Mouse (Mus musculus): Measurements from ENCODE around the gene Fig4.

The Fig4 gene

GRCm38 (mm10) chr10:41246111-41246510 lies 56.9 kb downstream of the Fig4 start:
- peaks cover 8% of the 10 kb centered on the region; the same call in 1 of the 2 replicates for H3K36me3 ChIP-seq (ENCODE audit: control insufficient read depth, insufficient read depth, low read length, poor library complexity, severe bottlenecking)
- DNase-seq (ENCODE audit: low read depth, low spot score) = no peak
- H3K27me3 ChIP-seq (ENCODE audit: control insufficient read depth, insufficient read depth, low read length, poor library complexity, severe bottlenecking) = no peaks in the 10 kb centered on the region

DNA sequence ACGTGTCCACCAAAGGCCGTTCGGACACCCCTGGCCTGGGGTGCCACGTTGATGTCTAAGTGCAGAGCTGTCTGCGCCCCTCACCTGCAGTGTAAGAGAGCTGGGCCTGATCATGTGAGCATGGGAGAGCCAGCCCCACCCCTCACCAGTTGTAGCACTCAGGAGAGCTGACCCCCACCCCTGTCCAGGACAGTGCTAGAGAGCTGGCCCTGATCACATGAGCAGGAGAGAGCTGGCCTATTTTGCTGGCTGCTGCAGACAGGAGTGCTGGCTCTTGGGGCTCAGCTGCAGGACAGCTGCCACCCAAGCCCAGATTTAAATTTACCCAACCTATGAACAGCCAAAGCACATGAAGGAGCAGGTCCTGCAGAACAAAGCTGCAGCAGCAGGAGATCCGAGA lies 57.6 kb downstream of the Fig4 start:
- peaks cover 4% of the 10 kb centered on the region; the same call in 1 of the 2 replicates for H3K36me3 ChIP-seq (ENCODE audit: control insufficient read depth, insufficient read depth, low read length, poor library complexity, severe bottlenecking)
- no peak for DNase-seq (ENCODE audit: low read depth, low spot score)
- H3K27me3 ChIP-seq (ENCODE audit: control insufficient read depth, insufficient read depth, low read length, poor library complexity, severe bottlenecking) = no peaks in the 10 kb centered on the region

- Histone ChIP-seq H3K27me3 (ENCODE audit: control insufficient read depth, insufficient read depth, low read length, poor library complexity, severe bottlenecking) (no peaks in the 10 kb centered on the region), H3K36me3 (ENCODE audit: control insufficient read depth, insufficient read depth, low read length, poor library complexity, severe bottlenecking) (peaks cover 1% of the 10 kb centered on the region; the same call in 1 of the 2 replicates)
- DNase-seq (ENCODE audit: low read depth, low spot score) = no peak
These were observed 58.0 kb downstream of the Fig4 start for GRCm38 (mm10) chr10:41245028-41245427.

DNA sequence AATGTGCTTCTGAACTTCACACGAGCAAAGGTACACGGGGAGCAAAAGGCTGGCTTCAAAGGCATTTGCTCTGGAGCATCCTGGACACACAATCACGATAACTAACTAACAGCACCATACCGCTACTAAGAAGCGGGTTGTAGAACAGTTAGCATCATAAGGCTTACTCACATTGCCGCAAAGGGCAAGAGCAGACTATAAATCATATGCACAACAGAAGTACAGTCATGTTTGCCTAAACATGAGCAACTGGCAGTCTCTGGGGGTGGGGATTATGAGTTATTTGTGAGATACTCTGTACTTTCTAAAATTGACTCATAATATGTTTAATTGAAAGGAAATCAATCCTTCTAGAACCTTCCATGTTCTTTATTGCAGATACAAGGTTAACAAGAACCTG lies 59.1 kb downstream of the Fig4 start:
- no peaks in the 10 kb centered on the region for H3K27me3 ChIP-seq (ENCODE audit: control insufficient read depth, insufficient read depth, low read length, poor library complexity, severe bottlenecking)
- H3K36me3 ChIP-seq (ENCODE audit: control insufficient read depth, insufficient read depth, low read length, poor library complexity, severe bottlenecking) = peaks cover 4% of the 10 kb centered on the region; the same call in 1 of the 2 replicates
- no peak for DNase-seq (ENCODE audit: low read depth, low spot score)

GRCm38 (mm10) chr10:41241558-41242242 lies 61.4 kb downstream of the Fig4 start:
- Histone ChIP-seq H3K27me3 (ENCODE audit: control insufficient read depth, insufficient read depth, low read length, poor library complexity, severe bottlenecking) (no peaks in the 10 kb centered on the region), H3K36me3 (ENCODE audit: control insufficient read depth, insufficient read depth, low read length, poor library complexity, severe bottlenecking) (peaks cover 4% of the 10 kb centered on the region; the same call in 1 of the 2 replicates)
- DNase-seq (ENCODE audit: low read depth, low spot score) = no peak

- Histone ChIP-seq H3K27me3 (ENCODE audit: control insufficient read depth, insufficient read depth, low read length, poor library complexity, severe bottlenecking) (no peaks in the 10 kb centered on the region), H3K36me3 (ENCODE audit: control insufficient read depth, insufficient read depth, low read length, poor library complexity, severe bottlenecking) (peaks cover 4% of the 10 kb centered on the region; the same call in 1 of the 2 replicates)
- no peak for DNase-seq (ENCODE audit: low read depth, low spot score)
These were observed 62.0 kb downstream of the Fig4 start for GRCm38 (mm10) chr10:41241080-41241479.

- Histone ChIP-seq H3K27me3 (ENCODE audit: control insufficient read depth, insufficient read depth, low read length, poor library complexity, severe bottlenecking) (no peaks in the 10 kb centered on the region), H3K36me3 (ENCODE audit: control insufficient read depth, insufficient read depth, low read length, poor library complexity, severe bottlenecking) (peaks cover 8% of the 10 kb centered on the region; the same call in 1 of the 2 replicates)
- no peak for DNase-seq (ENCODE audit: low read depth, low spot score)
These were observed 67.0 kb downstream of the Fig4 start for GRCm38 (mm10) chr10:41236020-41236419.

DNA sequence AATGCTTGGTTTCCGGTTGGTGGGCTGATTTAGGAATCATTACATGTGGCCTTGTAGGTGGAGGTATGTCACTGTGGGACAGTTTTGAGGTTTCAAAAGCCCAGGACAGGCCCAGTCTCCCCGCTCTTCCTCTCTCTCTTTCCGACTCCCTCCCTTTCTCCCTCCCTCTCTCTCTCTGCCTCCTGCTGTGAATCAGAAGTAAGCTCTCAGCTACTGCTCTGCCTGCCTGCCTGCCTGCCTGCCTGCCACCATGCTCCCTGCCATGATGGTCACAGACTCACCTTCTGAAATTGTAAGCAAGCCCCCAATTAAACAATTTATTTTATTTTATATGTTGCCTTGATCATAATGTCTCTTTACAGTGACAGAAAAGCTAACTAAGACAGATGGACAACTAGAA lies 67.5 kb downstream of the Fig4 start:
- H3K27me3 ChIP-seq (ENCODE audit: control insufficient read depth, insufficient read depth, low read length, poor library complexity, severe bottlenecking) = no peaks in the 10 kb centered on the region
- peaks cover 8% of the 10 kb centered on the region; the same call in 1 of the 2 replicates for H3K36me3 ChIP-seq (ENCODE audit: control insufficient read depth, insufficient read depth, low read length, poor library complexity, severe bottlenecking)
- no peak for DNase-seq (ENCODE audit: low read depth, low spot score)

- H3K36me3 ChIP-seq (ENCODE audit: control insufficient read depth, insufficient read depth, low read length, poor library complexity, severe bottlenecking) = peaks cover 8% of the 10 kb centered on the region; the same call in 1 of the 2 replicates
- no peaks in the 10 kb centered on the region for H3K27me3 ChIP-seq (ENCODE audit: control insufficient read depth, insufficient read depth, low read length, poor library complexity, severe bottlenecking)
- no peak for DNase-seq (ENCODE audit: low read depth, low spot score)
These were observed 67.9 kb downstream of the Fig4 start for GRCm38 (mm10) chr10:41235159-41235558.

DNA sequence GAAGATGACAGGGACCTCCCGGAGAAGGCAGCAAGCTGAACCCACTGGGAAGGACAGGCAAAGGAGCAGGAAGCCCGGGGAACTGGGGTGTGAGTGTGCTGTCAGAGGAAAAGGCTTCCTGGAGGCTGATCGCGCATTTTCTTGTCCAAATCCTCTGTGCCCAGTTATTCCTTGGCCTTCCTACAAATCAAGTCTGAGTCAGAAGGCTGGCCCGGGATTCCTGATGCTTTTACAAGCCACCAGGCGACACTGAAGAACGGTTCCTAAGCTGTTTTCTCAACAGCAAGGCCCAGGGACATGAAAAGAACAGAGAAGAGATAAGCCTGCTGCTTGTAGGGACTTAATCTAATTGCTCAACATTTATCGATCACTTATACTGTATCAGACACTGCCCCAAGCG lies 68.5 kb downstream of the Fig4 start:
- DNase-seq (ENCODE audit: low read depth, low spot score) = no peak
- Histone ChIP-seq H3K27me3 (ENCODE audit: control insufficient read depth, insufficient read depth, low read length, poor library complexity, severe bottlenecking) (no peaks in the 10 kb centered on the region), H3K36me3 (ENCODE audit: control insufficient read depth, insufficient read depth, low read length, poor library complexity, severe bottlenecking) (peaks cover 4% of the 10 kb centered on the region; the same call in 1 of the 2 replicates)

- DNase-seq (ENCODE audit: low read depth, low spot score) = no peak
- peaks cover 5% of the 10 kb centered on the region; the same call in 1 of the 2 replicates for H3K36me3 ChIP-seq (ENCODE audit: control insufficient read depth, insufficient read depth, low read length, poor library complexity, severe bottlenecking)
- H3K27me3 ChIP-seq (ENCODE audit: control insufficient read depth, insufficient read depth, low read length, poor library complexity, severe bottlenecking) = no peaks in the 10 kb centered on the region
These were observed 69.9 kb downstream of the Fig4 start for GRCm38 (mm10) chr10:41233140-41233539.

- no peaks in the 10 kb centered on the region for H3K27me3 ChIP-seq (ENCODE audit: control insufficient read depth, insufficient read depth, low read length, poor library complexity, severe bottlenecking)
- DNase-seq (ENCODE audit: low read depth, low spot score) = no peak
- H3K36me3 ChIP-seq (ENCODE audit: control insufficient read depth, insufficient read depth, low read length, poor library complexity, severe bottlenecking) = peaks cover 15% of the 10 kb centered on the region; the same call in 1 of the 2 replicates
These were observed 71.8 kb downstream of the Fig4 start for GRCm38 (mm10) chr10:41231163-41231835.

GRCm38 (mm10) chr10:41227626-41228025 lies 75.4 kb downstream of the Fig4 start:
- DNase-seq (ENCODE audit: low read depth, low spot score) = no peak
- Histone ChIP-seq H3K27me3 (ENCODE audit: control insufficient read depth, insufficient read depth, low read length, poor library complexity, severe bottlenecking) (no peaks in the 10 kb centered on the region), H3K36me3 (ENCODE audit: control insufficient read depth, insufficient read depth, low read length, poor library complexity, severe bottlenecking) (peaks cover 12% of the 10 kb centered on the region; the same call in 1 of the 2 replicates)

- no peaks in the 10 kb centered on the region for H3K27me3 ChIP-seq (ENCODE audit: control insufficient read depth, insufficient read depth, low read length, poor library complexity, severe bottlenecking)
- H3K36me3 ChIP-seq (ENCODE audit: control insufficient read depth, insufficient read depth, low read length, poor library complexity, severe bottlenecking) = peaks cover 19% of the 10 kb centered on the region
- DNase-seq (ENCODE audit: low read depth, low spot score) = no peak
These were observed 79.6 kb downstream of the Fig4 start for GRCm38 (mm10) chr10:41223499-41223898.

DNA sequence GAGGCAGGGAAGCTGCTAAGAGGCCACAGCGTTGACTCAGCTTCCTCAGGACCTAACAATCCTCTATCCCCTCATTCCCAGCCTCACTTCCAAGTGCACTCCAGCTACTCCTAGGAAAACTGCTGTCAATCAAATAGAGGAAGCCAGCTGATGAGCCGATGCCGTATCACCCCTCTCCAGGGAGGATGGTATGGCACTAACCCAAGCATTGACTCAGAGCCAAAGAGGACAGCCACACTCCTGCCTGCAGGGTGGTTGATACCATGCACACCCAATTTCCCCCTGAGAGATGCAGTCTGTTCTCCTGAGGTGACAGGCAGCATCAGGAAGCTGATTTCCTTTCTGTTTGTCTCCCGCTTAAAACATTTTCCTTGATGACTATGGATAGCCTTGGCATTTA lies 81.9 kb downstream of the Fig4 start:
- no peak for DNase-seq (ENCODE audit: low read depth, low spot score)
- peaks cover 9% of the 10 kb centered on the region for H3K36me3 ChIP-seq (ENCODE audit: control insufficient read depth, insufficient read depth, low read length, poor library complexity, severe bottlenecking)
- no peaks in the 10 kb centered on the region for H3K27me3 ChIP-seq (ENCODE audit: control insufficient read depth, insufficient read depth, low read length, poor library complexity, severe bottlenecking)
